Mouse (Mus musculus) layer of hippocampus, adult 2 months (tissue): ENCODE data around the gene Slc7a8. TPM values are rescaled to one million over a fixed set of nuclear protein-coding genes. Genes with fewer than 3 reads are reported as not detected.

Source experiments
- DNase-seq, 2 experiments: peaks; one replicate each; pipeline ENCODE4 v3.0.0; 2022; ENCODE audit warnings: low spot score in 2 of 2
- H3K27ac ChIP-seq: fragments of 200-600 bp; 2 replicates; pipeline ENCODE4 v1.8.1; 2022
- H3K4me3 ChIP-seq: fragments of 200-600 bp; 2 replicates; pipeline ENCODE4 v1.8.1; 2022; ENCODE audit warnings: mild to moderate bottlenecking
- CTCF ChIP-seq: fragments of 200-600 bp; conservative IDR thresholded peaks from 2 replicates; pipeline ENCODE4 v1.8.1; 2022; ENCODE audit warnings: antibody characterized with exemption, mild to moderate bottlenecking, moderate library complexity
- total RNA-seq, 2 experiments: library from RNA; stranded (reverse); gene quantifications; 2 replicates each; pipeline ENCODE4 v1.2.3; 2021

The Slc7a8 gene
- total RNA-seq, 2 experiments from 2014 or later = 49.4 to 54.1 TPM

GRCm38 (mm10) chr14:54744473-54744872 lies 37.3 kb downstream of the Slc7a8 start:
- H3K27ac ChIP-seq = no peak overlapping the region
- H3K4me3 ChIP-seq = no peak overlapping the region
- no peak for TF ChIP-seq CTCF
- DNase-seq = no peak

- no peak for TF ChIP-seq CTCF
- DNase-seq = no peak
- Histone ChIP-seq H3K27ac (no peak overlapping the region), H3K4me3 (no peak overlapping the region)
These were observed 39.4 kb downstream of the Slc7a8 start for GRCm38 (mm10) chr14:54742375-54742774.

- DNase-seq = no peak
These were observed 40.0 kb downstream of the Slc7a8 start for GRCm38 (mm10) chr14:54741721-54742120.

GRCm38 (mm10) chr14:54737634-54738033 lies 44.1 kb downstream of the Slc7a8 start:
- no peak for TF ChIP-seq CTCF
- Histone ChIP-seq H3K27ac (peak overlapping the region; percentile 85), H3K4me3 (no peak overlapping the region)
- DNase-seq = no peak

More at GRCm38 (mm10) chr14:54741721-54742120, 40.0 kb downstream of the Slc7a8 start:
- TF ChIP-seq CTCF = no peak
- Histone ChIP-seq H3K27ac (no peak overlapping the region), H3K4me3 (no peak overlapping the region)

- Histone ChIP-seq H3K27ac (peak overlapping the region; percentile 85), H3K4me3 (no peak overlapping the region)
- peak; percentile 50 to 86 for DNase-seq
- no peak for TF ChIP-seq CTCF
These were observed 44.9 kb downstream of the Slc7a8 start for GRCm38 (mm10) chr14:54736555-54737552.

- no peak overlapping the region for H3K27ac ChIP-seq
- no peak overlapping the region for H3K4me3 ChIP-seq
- DNase-seq = no peak
- TF ChIP-seq CTCF = no peak
These were observed 46.5 kb downstream of the Slc7a8 start for GRCm38 (mm10) chr14:54735221-54735620.

GRCm38 (mm10) chr14:54734004-54734403 lies 47.7 kb downstream of the Slc7a8 start:
- H3K27ac ChIP-seq = peak overlapping the region; percentile 18; the same call in 1 of the 2 replicates
- TF ChIP-seq CTCF = no peak
- no peak for DNase-seq

GRCm38 (mm10) chr14:54732206-54732605 lies 49.5 kb downstream of the Slc7a8 start:
- no peak for DNase-seq
- TF ChIP-seq CTCF = no peak
- H3K4me3 ChIP-seq = no peak overlapping the region
- peak overlapping the region; percentile 9 for H3K27ac ChIP-seq

More at GRCm38 (mm10) chr14:54734004-54734403, 47.7 kb downstream of the Slc7a8 start:
- no peak overlapping the region for H3K4me3 ChIP-seq

GRCm38 (mm10) chr14:54730305-54730704 lies 51.4 kb downstream of the Slc7a8 start:
- peak; percentile 39 to 61 for DNase-seq
- Histone ChIP-seq H3K27ac (peak overlapping the region; percentile 63), H3K4me3 (no peak overlapping the region)
- TF ChIP-seq CTCF = no peak

- H3K27ac ChIP-seq = peak overlapping the region; percentile 68; the same call in 1 of the 2 replicates
- no peak for DNase-seq
- TF ChIP-seq CTCF = no peak
- H3K4me3 ChIP-seq = no peak overlapping the region
These were observed 52.7 kb downstream of the Slc7a8 start for GRCm38 (mm10) chr14:54728823-54729653.

- Histone ChIP-seq H3K4me3 (no peak overlapping the region), H3K27ac (no peak overlapping the region)
- no peak for DNase-seq
- TF ChIP-seq CTCF = no peak
These were observed 54.2 kb downstream of the Slc7a8 start for GRCm38 (mm10) chr14:54727565-54727964.

GRCm38 (mm10) chr14:54724049-54724448 lies 57.7 kb downstream of the Slc7a8 start:
- no peak overlapping the region for H3K27ac ChIP-seq
- no peak overlapping the region for H3K4me3 ChIP-seq
- TF ChIP-seq CTCF = no peak
- no peak for DNase-seq

- no peak for TF ChIP-seq CTCF
- no peak for DNase-seq
- Histone ChIP-seq H3K4me3 (no peak overlapping the region), H3K27ac (no peak overlapping the region)
These were observed 60.0 kb downstream of the Slc7a8 start for GRCm38 (mm10) chr14:54721711-54722110.
